Mouse (Mus musculus) spleen, adult 18-20 months (tissue): ENCODE data around the gene Ucn2.

Experiments
- DNase-seq, 2 experiments: peaks; one replicate each; pipeline ENCODE4 v3.0.0; 2022; ENCODE audit warnings: mixed read lengths in 2 of 2

Ucn2 gene

DNA sequence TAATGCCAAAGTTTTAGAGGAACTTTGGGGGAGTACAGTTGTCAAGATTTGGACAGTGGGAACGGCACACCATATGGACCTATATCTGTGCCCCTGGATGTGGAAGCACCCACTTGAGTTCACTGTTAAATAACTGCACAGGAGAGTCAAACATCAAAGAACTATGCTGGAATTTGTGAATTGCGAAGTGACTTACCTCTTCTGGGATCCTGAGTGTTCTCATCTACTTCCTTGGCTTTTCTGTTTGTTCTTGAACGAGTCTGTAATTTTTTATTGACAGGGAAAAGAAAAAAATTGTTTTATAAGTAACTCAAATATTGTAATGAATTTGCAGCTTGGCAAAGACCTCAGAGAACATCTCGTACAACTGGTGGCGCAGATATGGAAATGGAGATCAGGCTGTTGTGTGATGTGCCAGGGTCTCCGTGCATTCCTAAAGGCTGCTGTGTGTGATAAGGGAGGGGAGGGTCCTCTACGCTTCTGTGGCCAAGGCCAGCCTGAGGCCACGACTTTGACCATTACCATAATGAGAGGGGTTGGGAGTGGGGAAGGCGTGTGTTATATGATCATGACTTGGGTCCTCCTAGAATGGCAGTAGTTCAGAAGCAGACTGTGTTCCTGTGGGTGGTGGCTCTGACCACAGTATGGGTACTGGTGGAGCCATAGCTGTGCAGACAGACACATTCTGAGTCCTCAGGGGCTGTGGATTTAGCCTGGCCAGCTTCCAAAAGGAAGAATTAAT lies 7.0 kb downstream of the Ucn2 start:
- no peak for DNase-seq

DNA sequence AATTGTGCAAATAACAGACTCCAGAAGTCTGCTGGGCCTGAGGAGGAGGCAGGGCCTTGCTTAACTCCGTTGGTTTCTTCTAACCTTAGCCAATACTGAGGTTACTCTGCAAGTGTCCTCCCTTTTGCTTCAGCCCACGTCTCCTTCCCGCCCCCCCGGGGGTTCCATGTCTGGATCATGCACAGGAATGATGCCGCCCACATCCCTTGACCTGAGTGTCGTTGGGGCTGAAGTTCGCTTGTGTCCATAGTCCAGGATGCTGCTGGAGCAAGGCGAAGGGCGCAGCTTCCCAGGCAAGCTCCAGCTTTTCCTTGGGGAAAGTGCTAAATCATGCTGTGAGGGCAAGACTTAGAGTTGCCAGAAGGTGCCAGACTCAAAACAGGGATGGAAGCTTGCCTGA lies 10.6 kb downstream of the Ucn2 start:
- no peak for DNase-seq

DNA sequence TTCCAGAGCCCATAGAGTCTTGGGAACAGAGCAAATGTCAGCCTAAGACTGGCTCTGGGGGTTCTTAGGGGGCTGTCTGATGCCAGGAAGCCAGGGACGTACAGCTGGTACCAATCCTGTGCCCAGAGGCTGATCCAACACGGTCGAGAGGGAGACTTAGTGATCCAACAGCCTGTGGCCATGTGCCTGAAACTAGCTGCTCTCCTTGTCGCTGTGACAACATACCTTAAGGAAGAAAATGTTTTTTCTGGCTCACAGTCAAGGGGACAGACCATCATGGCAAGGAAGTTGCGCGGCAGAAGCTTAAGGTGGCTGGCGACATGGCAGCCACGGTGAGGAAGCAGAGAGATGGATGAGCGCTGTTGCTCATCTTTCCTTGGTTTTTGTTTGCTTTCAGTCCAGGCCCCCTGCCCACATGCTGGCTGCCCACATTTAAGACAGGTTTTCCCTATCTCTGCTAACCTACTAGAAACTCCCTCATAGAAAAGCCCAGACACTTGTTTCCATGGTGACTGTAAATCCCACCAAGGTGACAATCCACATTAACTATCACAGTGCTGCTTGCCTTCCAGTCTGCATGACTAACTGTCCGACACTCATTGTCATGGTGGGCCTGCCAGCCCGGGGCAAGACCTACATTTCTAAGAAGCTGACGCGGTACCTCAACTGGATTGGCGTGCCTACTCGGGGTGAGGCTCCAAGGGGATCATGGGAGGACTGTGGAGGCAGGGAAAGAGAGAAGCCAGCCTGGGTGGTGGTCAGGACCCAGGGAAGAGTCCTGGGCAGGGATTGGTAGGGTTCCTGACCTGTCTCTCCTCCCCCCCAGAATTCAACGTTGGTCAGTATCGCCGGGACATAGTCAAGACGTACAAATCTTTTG lies 12.7 kb downstream of the Ucn2 start:
- DNase-seq, result no peak

DNA sequence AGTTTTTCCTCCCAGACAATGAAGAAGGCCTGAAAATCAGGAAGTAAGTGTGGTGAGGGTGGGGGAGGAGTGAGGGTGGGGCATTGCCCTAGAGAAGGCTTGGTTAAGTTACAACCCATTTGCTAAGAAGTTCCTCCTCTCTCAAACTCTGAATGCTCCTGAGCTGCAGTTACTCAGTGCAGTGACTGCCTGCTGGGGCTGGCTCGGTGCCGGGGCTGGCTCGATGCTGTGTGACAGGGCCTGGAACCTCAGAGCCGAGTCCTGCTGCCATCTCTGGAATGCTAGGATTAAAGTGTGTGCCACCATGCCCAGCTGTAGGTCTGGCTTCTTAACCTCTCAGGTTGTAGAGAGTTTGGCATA lies 13.3 kb downstream of the Ucn2 start:
- no peak for DNase-seq

DNA sequence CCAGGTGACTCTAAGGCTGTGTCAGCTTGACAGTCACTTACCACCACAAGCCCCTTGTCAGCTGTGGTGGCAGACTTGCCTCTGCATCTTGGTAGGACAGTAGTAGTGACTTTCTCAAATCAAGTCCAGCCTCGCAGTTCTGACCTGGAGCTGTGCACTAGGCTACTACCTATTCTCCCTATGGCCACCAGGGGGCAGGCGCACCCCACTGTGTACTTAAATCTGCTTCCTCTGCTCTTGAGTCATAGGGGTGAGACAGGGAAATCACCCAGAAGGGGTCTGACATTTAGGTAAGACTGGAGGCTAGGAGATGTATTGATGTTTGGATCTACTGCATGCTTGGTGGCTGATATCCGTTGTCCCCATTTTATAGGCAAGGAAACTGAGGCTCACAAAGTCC lies 14.9 kb downstream of the Ucn2 start:
- DNase-seq, result peak; percentile 40 to 68

DNA sequence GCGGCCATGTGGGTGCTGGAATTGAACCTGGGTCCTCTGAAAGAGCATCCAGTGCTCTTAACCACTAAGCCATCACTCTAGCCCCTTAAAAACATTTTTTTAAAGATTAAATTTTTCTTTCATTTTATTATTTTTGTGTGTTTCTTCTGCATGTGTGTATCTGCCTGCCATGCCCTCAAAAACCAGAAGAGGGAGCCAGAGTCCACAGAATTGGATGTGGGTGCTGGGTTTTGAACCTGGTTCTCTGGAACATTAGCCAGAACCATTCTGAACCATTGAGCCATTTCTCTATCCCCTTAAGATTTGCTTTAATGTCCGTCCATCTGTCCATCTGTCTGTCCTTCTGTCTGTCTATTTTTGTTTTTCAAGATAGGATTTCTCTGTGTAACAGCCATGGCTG lies 17.4 kb downstream of the Ucn2 start:
- DNase-seq, result peak in 1 of 2 experiments; percentile 62

DNA sequence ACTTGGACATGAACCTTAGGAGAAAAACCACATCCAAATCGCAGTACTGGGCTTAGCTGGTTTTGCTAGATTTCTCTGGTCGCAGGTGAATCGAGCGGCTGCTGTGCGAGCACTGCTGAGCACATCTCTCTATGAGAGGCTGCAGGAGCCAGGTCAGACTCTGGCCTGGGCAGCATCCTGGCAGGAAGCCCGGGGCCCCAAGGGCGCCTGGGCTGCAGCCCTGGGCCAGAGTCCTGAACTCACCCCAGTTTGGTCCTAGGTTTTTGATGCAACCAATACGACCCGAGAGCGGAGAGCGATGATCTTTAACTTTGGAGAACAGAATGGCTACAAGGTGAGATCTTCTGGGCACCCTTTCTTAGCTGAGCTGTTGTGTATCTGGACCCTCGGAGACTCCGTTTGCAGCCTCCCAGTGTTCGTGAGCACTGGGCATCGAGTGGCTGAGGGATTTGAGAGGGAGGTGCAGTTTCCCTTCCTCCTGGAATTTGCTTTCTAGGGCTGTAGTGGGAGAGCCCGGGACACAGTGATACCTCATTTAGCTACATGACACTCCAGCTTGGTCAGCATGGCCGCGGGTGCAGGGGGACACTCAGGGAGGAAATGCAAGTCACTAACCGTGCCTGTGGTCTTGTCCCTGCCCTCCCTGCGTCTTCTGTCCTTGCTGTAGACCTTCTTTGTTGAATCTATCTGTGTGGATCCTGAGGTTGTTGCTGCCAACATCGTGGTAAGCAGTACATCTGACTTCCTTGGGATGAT lies 21.4 kb downstream of the Ucn2 start:
- DNase-seq, result no peak

DNA sequence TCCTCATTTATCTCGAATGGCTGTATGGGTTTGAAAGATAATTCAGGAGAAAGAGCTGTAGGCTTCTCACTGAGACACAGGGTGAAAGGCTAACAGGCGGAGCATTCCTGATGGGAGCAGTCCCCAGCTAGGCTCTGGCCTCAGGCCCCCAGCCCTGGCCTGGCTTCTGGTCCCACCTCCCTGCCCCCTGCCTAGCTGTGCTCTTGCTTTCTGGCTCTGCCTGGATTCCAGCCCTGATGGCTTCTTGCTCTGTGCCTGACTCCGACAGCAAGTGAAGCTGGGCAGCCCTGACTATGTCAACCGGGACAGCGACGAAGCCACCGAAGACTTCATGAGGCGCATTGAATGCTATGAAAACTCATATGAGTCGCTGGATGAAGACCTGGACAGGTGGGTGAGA lies 22.3 kb downstream of the Ucn2 start:
- DNase-seq, result no peak

DNA sequence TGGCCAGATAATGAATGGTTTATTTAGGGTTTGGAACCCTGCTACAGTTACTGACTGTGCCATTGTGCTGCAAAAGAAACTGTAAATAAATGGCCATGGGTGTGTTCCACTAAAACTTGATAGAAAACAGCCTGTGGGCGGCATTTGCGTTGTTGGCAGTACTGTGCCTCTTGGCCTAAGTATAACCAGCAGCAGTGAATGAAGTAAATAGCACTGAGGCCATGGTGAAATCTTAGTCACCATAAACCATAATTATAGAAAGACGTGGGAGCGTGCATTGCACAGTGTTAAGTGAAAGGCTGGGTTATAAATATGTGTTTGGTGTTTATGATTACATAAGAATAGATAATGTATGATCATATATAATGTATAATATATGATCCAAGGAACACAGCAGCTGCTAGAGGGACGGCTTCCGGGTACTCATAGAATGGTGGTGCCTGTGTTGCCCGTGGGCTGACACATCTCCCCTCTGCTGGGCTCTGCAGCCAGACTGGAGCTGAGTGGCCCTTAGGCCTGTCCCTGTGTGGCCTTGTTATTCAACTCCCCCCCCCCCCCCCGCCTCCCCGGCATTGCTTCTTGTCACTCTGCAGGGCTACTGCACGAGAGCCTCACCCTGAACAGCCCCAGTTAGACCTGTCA lies 23.3 kb downstream of the Ucn2 start:
- no peak for DNase-seq

DNA sequence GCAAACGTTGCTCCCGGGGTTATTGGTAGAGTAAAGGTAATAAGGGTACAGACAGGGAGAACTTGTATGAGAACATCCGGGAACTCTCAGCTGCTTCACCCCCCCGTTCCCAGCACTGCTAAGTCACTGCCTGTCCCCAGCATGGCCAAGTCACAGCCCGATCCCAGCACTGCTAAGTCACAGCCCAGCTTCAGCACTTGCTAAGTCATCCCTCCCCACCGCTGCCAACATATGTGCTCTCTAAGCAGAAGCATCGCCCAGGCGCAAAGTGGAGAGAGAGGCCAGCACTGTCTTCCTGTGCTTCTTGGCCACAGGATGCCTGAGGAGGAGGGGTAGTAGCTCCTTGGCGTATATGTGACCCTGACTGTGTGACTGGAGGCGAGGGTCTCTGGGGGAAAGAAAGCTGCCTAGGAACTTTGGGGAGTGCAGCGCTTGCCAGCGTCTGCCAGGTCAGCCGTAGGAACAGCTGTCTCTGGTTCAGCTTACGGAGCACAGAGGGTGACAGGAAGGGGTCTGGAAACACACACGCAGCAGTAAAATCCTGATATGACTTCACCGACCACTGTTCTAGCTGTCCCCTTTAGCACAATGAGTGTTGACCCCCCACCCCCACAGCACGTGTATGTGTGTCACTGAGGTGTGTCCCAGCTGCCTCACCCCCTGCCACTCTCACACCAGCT lies 24.0 kb downstream of the Ucn2 start:
- DNase-seq, result no peak

DNA sequence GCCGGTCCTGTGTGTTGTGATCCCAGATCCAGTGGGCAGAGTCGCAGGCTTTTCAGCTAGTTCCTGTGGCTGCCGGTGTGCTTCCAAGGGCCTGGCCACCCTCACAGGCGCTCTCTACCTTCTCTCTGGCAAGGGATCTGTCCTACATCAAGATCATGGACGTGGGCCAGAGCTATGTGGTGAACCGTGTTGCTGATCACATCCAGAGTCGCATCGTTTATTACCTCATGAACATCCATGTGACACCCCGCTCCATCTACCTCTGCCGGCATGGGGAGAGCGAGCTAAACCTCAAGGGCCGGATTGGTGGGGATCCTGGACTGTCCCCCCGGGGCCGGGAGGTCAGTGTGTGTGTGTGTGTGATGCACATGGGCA lies 24.5 kb downstream of the Ucn2 start:
- DNase-seq, result no peak

DNA sequence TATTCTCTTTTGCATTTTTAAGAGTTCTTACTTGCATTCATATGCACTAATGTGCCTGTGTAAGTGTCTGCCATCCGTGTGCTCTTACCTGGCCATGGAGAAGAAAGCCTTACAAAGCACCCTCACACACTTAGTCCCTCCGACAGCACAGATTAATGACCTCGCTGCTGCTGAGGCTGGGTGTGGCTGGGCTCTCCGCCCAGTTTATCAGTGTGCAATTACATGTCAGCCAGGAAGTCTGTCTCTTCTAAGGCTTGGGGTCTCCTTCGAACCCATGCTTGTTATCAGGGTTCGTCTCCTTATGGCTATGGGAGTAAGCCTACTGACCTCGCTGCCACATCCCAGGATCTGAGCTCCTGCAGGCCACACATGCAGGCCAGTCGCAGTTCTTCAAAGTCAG lies 29.6 kb downstream of the Ucn2 start:
- peak in 1 of 2 experiments; percentile 1 for DNase-seq

DNA sequence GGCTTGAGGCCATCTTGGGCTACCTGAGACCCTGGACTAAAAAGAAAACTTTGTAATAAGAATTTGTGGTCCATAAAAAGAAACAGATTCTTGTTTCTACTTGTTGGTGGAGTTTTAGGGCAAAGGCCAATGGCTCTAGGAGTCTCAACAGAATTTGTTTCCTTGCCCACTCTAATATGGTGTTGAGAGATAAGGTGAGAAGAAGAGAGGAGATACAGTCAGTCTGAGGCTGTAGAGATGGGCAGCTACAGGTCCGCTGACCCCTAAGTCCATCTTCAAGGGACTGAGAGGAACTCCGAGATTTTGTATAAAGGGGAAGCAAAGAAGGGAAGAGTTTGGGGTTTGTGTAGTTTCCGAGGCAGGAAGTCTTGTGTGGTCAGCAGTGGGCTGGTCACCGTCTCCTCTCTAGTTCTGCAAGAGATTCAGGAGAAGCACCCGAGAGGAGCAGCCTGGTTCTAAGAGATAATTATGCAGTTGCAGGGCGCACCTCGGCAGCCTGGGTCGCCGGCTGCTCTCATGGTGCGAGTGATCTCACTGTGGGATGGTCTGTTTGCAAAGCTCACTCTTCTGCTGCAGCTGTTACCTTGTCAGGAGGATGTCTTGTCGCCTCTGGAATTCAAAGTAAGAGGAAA lies 31.3 kb downstream of the Ucn2 start:
- DNase-seq, result no peak

DNA sequence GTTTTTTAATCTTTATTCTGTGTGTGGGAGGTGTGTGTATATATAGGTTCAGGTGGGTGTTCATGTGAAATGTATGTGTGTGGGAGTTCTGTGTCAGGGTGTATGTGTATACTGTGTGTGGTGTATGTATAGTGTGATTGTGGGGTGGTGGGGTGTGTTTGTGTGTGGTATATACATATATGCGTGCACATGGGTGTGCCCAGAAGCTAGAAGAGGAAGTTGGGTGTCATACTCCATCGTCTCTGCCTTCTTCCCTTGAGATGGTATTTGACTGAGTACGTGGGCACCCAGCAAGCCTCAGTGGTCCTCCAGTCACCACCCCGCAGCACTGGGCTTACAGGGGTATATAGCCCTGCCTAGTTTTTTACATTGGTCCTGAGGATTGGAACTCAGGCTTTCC lies 35.6 kb downstream of the Ucn2 start:
- DNase-seq, result peak in 1 of 2 experiments; percentile 41

DNA sequence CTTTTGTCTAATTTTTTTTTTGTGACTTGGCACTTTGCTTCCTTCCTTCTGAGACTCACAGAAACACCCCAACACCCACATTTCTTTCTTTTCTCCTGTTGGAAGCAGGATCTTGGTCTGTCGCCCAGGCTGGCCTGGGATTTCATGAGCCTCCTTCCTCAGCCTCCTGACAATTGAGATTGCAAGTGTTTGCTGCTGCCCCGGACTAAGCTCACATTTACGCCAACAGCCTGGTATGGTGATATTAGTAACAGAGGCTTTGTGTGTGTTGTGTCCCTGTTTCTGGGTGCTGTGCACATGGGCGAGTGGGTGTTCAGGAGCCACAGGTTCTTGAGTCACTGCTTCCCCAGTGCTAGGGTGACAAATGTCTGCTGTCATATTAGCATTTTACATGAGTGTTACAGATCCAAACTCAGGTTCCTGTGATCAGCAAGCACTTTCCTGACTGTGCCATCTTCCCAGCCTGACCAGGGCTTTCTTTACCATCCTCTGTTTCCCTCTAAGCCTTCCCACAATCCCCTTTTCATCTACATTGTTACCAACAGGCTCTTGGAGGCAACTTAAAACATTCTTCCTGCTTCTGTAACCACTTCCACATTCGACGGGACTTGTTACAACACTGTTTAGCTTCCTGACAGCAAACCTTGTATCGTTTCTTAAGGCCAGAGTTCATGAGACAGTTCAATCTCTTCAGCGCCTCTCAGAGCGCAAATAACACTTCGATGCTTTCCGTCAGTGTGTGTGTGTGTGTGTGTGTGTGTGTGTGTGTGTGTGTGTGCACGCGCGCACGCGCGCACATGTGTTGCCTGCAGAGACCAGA lies 37.3 kb downstream of the Ucn2 start:
- no peak for DNase-seq

DNA sequence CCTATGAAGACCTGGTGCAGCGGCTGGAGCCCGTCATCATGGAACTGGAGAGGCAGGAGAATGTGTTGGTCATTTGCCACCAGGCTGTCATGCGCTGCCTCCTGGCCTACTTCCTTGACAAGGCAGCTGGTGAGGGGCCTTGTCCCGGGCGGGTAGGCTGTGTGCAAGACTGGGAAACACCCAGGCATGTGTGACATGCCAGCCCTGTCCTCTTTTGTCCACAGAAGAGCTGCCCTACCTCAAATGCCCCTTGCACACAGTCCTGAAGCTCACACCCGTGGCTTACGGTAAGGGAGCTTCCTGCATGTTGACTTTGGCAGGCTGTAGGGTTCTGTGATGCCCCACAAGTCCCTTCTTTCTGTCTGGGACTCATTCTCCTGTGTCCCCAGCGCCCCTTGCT lies 41.7 kb downstream of the Ucn2 start:
- no peak for DNase-seq

DNA sequence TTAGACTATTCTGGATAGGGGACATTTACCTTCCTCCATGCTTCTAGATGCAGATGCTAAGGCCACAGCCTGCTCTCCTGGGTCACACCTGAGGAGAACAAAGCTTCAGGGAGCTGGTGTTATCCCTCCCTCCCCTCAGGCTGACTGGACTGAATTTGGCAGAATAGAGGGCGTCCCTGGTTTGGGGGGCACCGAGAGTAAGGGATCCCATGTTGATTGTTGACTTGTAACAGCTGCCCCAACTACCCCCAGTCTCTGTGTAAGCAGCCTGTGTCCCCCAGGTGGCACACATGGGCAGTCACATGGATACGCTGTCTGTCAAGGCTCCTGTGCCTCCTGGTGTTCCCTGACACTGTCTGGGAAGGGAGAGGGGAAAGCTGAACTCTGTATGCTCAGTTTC lies 42.6 kb downstream of the Ucn2 start:
- no peak for DNase-seq

DNA sequence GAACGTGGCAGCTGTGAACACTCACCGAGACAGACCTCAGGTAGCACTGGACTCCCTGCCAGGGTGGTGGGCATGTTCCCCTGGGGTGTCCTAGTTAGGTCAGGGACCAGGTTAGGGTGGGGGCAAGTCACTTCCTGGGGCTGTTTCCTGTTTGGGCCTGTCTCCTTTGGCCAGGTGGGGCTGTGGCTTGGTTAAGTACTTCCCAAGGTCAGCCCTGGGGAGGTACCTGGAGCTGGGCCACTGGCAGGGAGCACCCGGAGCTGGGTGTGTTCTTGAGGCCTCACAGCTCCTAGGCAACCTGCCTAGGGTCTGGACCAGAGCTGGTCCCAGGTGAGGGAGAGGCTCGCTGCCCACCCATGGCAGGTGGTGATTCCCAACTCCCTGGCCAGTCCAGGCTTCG lies 43.1 kb downstream of the Ucn2 start:
- DNase-seq, result no peak

DNA sequence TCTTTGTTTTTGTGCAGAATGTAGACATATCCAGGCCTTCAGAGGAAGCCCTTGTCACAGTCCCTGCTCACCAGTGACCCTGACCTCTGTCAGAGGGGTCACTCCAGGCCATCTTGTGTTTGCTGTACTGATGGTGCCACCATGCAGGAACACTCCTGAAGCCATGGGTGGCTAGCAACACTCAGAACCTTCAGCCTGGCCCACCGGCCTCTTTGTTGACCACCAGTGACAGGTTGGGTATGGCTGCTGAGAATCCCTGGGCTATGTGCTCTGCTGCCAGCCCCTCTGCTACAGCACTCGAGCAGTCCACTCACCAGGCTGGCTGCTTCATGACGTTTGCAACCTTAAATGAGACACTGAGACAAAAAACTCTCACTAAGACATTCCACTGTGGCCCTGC lies 44.5 kb downstream of the Ucn2 start:
- DNase-seq, result no peak

DNA sequence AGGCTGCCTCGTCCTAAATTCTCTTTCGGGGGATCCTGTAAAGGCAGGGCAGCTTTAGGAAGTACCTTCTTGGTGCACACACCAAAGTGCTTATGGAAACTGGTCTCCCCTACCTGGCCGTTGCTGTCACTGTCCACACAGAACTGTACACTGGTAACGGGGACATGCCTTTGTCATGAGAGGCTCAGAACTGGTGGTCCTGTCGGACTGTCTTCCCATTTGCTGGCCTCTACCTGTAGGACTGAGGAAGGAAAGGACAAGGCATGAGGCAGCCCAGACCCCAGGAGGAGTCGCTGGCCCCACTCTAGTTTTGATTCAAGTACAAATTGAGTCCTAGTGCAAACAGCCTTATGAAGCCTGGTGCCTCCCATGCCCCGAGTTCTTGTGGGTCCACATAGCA lies 45.2 kb downstream of the Ucn2 start:
- DNase-seq, result no peak

DNA sequence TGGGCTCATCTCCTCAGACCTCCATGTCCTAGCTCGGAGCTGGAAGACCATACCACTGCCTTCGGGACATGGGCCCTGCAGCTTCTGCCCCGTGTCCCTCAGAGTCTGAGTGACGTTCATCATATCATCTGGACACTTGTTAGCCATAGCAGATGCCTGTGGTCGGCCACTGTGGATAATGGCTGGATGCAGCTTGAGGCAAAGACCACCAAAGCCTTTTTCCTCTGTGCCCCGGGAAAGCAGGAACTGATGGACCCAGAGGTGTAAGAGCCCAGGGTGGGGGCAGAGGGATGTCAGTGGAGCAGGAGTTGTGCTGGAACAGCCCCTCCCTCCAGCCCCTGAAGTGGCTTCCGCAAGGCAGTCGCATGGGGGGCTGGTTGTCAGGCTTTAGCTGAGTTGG lies 45.9 kb downstream of the Ucn2 start:
- no peak for DNase-seq
